Mouse (Mus musculus) heart, embryonic 12.5 days (tissue): ENCODE measurements at regions not wholly inside any gene's neighbourhood (a gene's known extent, or its start where the extent isn't known, plus 50 kb on each side); places are given as distances from the start of the nearest gene placed in this dataset.

ENCODE experiments used
- ATAC-seq: fragments of 200-750 bp; cut with Nextera tagmentation; 2 replicates; pipeline ENCODE4 v1.8.0; 2017; ENCODE audit warnings: moderate TSS enrichment, moderate library complexity; ENCODE audit not compliant: insufficient number of reproducible peaks, low FRiP score
- H3K27ac ChIP-seq: fragments of 300-500 bp; sonication (generic); 2 replicates; pipeline ENCODE4 v1.5.1; 2016; ENCODE audit warnings: mild to moderate bottlenecking, moderate library complexity; ENCODE audit not compliant: poor library complexity, severe bottlenecking
- H3K27me3 ChIP-seq: fragments of 300-500 bp; sonication (generic); replicated peaks from 2 replicates; pipeline ENCODE4 v1.6.1; 2016; ENCODE audit warnings: mild to moderate bottlenecking, moderate library complexity
- H3K36me3 ChIP-seq: fragments of 300-500 bp; sonication (generic); 2 replicates; pipeline ENCODE4 v1.6.1; 2016; ENCODE audit warnings: mild to moderate bottlenecking, moderate library complexity
- H3K4me1 ChIP-seq: fragments of 300-500 bp; sonication (generic); replicated peaks from 2 replicates; pipeline ENCODE4 v1.6.1; 2016; ENCODE audit warnings: mild to moderate bottlenecking
- H3K4me2 ChIP-seq: fragments of 300-500 bp; sonication (generic); 2 replicates; pipeline ENCODE4 v1.6.1; 2016; ENCODE audit warnings: mild to moderate bottlenecking, moderate library complexity
- H3K4me3 ChIP-seq: fragments of 300-500 bp; sonication (generic); 2 replicates; pipeline ENCODE4 v1.5.1; 2016; ENCODE audit warnings: mild to moderate bottlenecking
- H3K9ac ChIP-seq: fragments of 300-500 bp; sonication (generic); 2 replicates; pipeline ENCODE4 v1.6.1; 2016; ENCODE audit warnings: mild to moderate bottlenecking, moderate library complexity
- H3K9me3 ChIP-seq: fragments of 300-500 bp; sonication (generic); replicated peaks from 2 replicates; pipeline ENCODE4 v1.6.1; 2016; ENCODE audit warnings: mild to moderate bottlenecking, moderate library complexity
- WGBS: fragments of 180-500 bp; shearing (Covaris S2); methylation state at CpG from one replicate; pipeline ENCODE4 v1.1.7; 2016; 5-methylcytosine and 5-hydroxymethylcytosine counted together

DNA sequence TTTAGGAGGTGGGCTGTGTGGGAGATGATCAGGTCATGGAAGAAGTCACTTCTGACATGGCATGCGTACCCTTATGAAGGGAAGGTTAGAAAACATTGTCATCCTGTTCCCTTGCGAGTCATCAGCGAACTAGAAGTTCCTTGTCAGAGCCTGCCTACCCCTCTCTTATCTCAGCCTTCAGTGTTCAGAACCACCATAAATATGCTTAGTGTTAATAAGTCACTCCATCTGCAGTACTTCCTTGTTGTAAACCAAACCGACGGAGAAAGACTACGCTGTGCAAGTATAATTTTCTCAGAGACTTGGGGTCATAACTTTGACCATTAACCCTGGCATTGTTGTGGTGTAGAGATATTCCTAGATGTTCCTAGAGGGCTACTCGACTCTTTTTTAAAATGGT is 477.6 kb downstream of the Fut8 start:
- ATAC-seq: no peak
- 74% methylated on average over 7 of the region's 7 CpGs for WGBS
- H3K27ac ChIP-seq: no peak overlapping the region
- no peak overlapping the region for H3K4me3 ChIP-seq
- no peak overlapping the region for H3K4me2 ChIP-seq
- H3K9me3 ChIP-seq: 0 out of 2 replicates have a peak, but pooled peaks cover 3% of the 10 kb centered on the region
- no peaks in the 10 kb centered on the region for H3K36me3 ChIP-seq
- H3K27me3 ChIP-seq: no peaks in the 10 kb centered on the region
- H3K9ac ChIP-seq: no peak overlapping the region
- H3K4me1 ChIP-seq: no peaks in the 10 kb centered on the region

DNA sequence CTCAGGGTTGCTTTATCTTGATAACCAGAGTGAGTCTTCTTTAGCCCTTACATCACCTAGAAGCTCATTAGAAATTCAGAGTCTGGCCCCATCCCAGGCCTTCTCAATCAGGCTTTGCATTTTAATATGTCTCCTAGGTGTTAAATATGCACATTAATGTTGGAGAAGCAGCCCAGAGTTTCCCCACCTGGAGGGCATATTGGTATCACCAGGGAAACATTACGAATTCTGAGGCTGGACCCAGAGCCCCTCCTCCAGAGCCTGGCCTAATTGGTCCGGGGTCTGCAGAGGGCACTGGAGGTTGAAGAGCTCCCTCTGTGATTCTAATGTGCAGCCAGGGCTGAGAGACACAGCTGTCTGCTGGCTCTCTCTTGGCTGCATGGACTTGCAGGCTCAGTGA is 478.1 kb downstream of the Fut8 start:
- Histone ChIP-seq H3K27me3 (no peaks in the 10 kb centered on the region), H3K36me3 (no peaks in the 10 kb centered on the region), H3K4me2 (no peak overlapping the region), H3K9ac (no peak overlapping the region), H3K9me3 (0 out of 2 replicates have a peak, but pooled peaks cover 3% of the 10 kb centered on the region), H3K4me3 (no peak overlapping the region), H3K27ac (no peak overlapping the region), H3K4me1 (no peaks in the 10 kb centered on the region)
- no peak for ATAC-seq
- WGBS: 27% methylated on average over 2 of the region's 2 CpGs

DNA sequence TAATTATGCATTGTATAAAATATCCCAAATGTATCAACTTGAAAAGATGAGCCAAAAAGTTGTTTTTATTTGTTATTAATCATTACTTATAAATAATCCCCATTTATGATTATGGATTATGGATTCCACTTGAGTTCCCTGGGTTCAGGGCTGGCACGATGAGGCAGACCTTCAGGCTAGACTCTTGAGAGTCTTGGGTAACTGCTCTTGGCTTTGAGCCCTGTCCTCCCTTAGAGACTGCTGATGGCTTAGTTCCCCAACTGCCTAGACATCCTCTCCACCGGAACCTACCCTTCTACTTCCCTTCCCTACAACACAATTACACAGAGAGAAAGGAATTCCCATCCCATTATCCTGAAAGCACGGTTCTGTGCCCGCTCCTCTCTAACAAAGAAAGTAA is 466.3 kb upstream of the Gm6657 start:
- no peaks in the 10 kb centered on the region for H3K27me3 ChIP-seq
- H3K9ac ChIP-seq: no peak overlapping the region
- no peaks in the 10 kb centered on the region for H3K4me1 ChIP-seq
- ATAC-seq: no peak
- no peak overlapping the region for H3K4me3 ChIP-seq
- 52% methylated on average over 4 of the region's 4 CpGs for WGBS
- H3K27ac ChIP-seq: no peak overlapping the region
- H3K36me3 ChIP-seq: no peaks in the 10 kb centered on the region
- no peaks in the 10 kb centered on the region for H3K9me3 ChIP-seq
- H3K4me2 ChIP-seq: no peak overlapping the region

DNA sequence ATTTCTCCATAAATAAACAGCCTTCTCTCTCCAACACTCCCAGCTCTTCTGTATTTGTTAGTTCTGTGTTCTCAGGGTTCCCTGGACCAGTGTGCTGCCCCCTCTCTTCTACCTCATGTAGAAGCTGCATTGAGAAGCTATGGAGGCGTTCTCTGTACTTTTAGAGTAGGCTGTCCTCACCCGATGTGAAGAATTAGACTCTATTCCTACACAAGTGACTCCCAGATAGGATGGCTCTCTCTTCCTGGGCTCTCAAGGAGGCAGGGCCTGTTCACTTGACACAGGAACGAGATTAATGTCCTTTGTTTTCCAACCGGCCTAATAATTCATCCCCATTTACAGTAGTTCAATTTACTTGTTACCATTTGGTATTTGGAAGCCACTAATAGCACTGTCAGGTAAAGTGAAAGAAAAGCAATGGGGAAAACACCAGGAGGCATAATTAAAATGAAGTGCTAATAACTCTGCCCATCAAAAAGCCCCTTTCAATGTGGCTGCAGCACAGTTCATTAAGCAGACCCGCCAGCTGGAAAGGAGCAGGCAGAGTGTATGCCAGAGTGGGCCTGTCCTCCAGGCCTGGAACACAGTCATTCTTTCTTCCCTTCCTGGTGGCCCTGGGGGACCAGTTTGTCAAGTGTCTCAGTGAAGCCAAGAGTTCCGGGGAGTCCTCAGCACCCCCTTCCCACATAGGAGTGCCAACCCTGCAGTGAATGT is 454.8 kb upstream of the Gm6657 start:
- no peaks in the 10 kb centered on the region for H3K4me1 ChIP-seq
- no peaks in the 10 kb centered on the region for H3K9me3 ChIP-seq
- no peak overlapping the region for H3K9ac ChIP-seq
- no peak overlapping the region for H3K27ac ChIP-seq
- WGBS: 68% methylated on average over 6 of the region's 6 CpGs
- H3K27me3 ChIP-seq: 0 out of 2 replicates have a peak, but pooled peaks cover 4% of the 10 kb centered on the region
- H3K4me3 ChIP-seq: no peak overlapping the region
- no peak overlapping the region for H3K4me2 ChIP-seq
- no peak for ATAC-seq
- no peaks in the 10 kb centered on the region for H3K36me3 ChIP-seq

DNA sequence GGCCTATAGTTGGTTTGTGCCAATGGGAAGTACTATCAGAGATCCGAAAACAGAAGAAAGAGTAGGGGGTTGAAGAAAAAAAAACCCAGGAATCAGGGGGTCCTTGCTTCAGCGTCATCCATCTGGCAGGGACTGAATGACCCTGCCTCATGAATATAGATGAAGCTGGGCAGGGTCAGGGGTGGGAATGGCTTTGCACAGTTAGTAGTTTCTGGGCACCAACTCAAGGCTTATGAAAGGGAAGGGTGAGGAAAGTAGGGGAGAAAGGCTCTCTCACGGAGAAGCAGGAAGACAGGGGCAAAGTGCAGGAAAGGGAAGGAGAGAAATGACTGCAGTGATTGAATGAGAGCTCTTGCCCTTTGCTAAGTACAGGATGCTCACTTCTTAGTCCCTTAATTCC is 451.3 kb upstream of the Gm6657 start:
- Histone ChIP-seq H3K27ac (no peak overlapping the region), H3K27me3 (0 out of 2 replicates have a peak, but pooled peaks cover 4% of the 10 kb centered on the region), H3K9ac (no peak overlapping the region), H3K4me3 (no peak overlapping the region), H3K36me3 (no peaks in the 10 kb centered on the region), H3K4me2 (no peak overlapping the region), H3K4me1 (no peaks in the 10 kb centered on the region), H3K9me3 (no peaks in the 10 kb centered on the region)
- WGBS: 71% methylated on average over 3 of the region's 3 CpGs
- no peak for ATAC-seq

DNA sequence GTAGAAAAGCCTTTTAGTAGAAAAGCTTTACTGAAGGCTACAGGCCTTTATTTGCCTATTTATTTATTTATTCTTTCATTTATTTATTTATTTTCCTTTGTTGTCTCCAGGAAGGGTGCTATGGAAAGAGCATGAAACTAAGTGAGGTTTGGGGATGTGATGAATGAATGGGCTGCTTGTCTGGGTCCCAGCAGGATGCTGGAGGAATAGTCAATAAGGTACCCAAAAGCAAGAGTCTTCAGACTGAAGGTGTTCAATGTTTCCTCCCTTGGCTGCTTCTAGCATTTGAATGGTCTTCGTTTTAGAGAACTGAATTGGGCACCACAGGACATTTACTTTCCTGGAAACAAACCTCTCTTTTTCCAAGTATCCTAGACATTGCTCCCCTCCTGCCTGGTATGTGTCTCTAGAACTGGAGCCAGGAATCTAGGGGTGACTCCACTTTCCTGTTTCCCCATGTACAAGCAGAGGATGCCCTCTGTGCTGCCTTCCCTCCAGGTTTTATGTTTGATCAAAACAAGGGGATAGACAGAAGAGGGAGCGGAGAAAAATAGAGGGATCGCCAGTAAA is 444.5 kb upstream of the Gm6657 start:
- no peak overlapping the region for H3K4me3 ChIP-seq
- 76% methylated on average over 3 of the region's 3 CpGs for WGBS
- no peaks in the 10 kb centered on the region for H3K36me3 ChIP-seq
- no peak overlapping the region for H3K4me2 ChIP-seq
- H3K27me3 ChIP-seq: no peaks in the 10 kb centered on the region
- H3K9me3 ChIP-seq: peaks cover 9% of the 10 kb centered on the region; the same call in 1 of the 2 replicates
- no peaks in the 10 kb centered on the region for H3K4me1 ChIP-seq
- no peak for ATAC-seq
- no peak overlapping the region for H3K9ac ChIP-seq
- no peak overlapping the region for H3K27ac ChIP-seq

DNA sequence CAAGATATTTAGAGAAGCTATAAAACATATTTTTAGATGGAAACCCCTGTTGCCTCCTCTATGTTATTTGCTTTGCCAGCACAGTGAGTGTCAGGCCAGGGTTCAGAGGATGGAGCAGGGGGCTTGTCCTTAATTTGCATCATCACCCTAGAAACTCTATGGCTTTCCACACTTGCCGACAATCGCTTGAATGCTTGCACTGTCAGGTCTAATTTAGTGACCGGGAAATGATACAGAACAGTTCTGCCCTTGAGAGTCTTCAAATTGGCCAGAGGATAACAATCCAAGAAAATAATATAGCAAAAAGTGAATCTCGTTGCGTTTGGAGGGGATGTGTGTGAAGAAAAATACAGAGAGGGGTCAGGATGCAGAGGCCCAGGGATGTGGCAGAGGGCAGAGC is 441.9 kb upstream of the Gm6657 start:
- no peak for ATAC-seq
- Histone ChIP-seq H3K4me3 (no peak overlapping the region), H3K4me1 (peaks cover 7% of the 10 kb centered on the region; the same call in 1 of the 2 replicates), H3K27me3 (peaks cover 14% of the 10 kb centered on the region; the same call in 1 of the 2 replicates), H3K27ac (no peak overlapping the region), H3K9me3 (peaks cover 9% of the 10 kb centered on the region; the same call in 1 of the 2 replicates), H3K9ac (no peak overlapping the region), H3K36me3 (no peaks in the 10 kb centered on the region), H3K4me2 (no peak overlapping the region)
- WGBS: 76% methylated on average over 5 of the region's 5 CpGs

DNA sequence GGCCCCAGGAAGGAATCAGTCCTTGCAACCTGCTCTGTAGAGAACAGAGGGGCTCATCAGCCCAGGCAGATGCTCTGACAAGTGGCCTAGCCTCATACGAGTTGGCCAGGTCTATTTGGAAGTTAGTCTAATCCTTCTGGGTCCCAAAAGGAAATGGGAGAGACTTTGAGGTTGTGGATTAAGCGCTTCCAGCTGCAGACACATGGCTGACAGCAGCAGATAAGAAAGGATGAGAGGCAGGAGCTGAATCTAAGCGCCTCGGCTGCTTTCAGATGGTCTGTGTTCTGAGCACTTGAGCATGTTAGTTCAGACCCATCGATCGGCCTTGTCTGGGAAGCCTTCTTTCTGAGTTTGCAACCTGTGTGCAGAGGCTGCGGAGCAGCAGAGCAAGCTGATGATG is 438.0 kb upstream of the Gm6657 start:
- no peak for ATAC-seq

DNA sequence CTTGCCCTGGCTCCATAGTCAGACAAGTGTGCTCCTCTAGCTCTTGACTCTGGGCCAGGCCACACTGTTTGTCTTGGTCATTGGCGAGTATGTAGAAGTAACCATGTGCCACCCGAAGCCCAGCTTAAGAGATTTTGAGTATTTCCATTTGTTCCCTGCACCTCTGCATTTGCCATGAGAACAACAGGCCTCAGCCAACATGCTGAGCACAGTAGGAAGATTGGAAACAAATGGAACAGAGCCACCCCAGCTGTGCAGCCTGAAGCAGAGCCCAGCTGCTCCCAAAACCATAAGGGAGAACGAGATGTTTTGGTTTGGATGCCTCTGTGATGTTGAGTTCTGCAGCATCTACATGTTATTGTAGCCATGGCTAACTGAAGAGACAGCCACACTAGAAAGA is 433.1 kb upstream of the Gm6657 start:
- no peak overlapping the region for H3K4me2 ChIP-seq
- ATAC-seq: no peak
- H3K9ac ChIP-seq: no peak overlapping the region
- no peak overlapping the region for H3K4me3 ChIP-seq
- H3K9me3 ChIP-seq: no peaks in the 10 kb centered on the region
- no peaks in the 10 kb centered on the region for H3K36me3 ChIP-seq
- 57% methylated on average over 3 of the region's 3 CpGs for WGBS
- 0 out of 2 replicates have a peak, but pooled peaks cover 6% of the 10 kb centered on the region for H3K27me3 ChIP-seq
- H3K4me1 ChIP-seq: peaks cover 4% of the 10 kb centered on the region; the same call in 1 of the 2 replicates
- no peak overlapping the region for H3K27ac ChIP-seq

More for the DNA sequence above, 438.0 kb upstream of the Gm6657 start:
- no peaks in the 10 kb centered on the region for H3K9me3 ChIP-seq
- peaks cover 7% of the 10 kb centered on the region; the same call in 1 of the 2 replicates for H3K4me1 ChIP-seq
- 20% methylated on average over 7 of the region's 7 CpGs for WGBS
- H3K27ac ChIP-seq: no peak overlapping the region
- no peak overlapping the region for H3K4me2 ChIP-seq
- no peak overlapping the region for H3K9ac ChIP-seq
- no peak overlapping the region for H3K4me3 ChIP-seq
- no peaks in the 10 kb centered on the region for H3K36me3 ChIP-seq
- H3K27me3 ChIP-seq: peaks cover 14% of the 10 kb centered on the region; the same call in 1 of the 2 replicates

DNA sequence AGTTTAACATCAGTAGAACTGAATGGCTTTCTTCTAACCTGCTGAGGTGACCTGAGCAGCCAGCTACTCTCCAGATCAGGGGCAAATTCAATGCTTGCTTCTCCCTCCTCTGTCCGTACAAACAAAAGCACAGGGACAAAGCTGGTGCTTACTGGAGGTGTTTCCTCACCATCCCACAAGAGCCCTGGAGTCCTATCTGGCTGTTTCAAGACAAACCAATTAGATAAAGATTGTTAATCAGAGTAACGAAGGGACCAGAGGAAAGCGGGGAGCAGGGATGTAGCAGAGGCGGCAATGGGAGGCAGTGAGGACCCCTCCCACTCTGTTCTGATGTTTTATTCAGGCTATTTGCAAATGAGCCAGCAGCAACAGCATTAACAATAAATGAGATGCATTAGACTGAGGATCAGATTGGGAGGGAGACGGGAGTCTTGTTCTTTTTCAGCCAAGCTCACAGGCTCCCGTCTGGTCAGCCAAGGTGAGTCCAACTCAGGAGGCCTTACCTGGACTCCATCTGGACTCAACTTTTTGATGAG is 418.0 kb upstream of the Gm6657 start:
- Histone ChIP-seq H3K4me2 (no peak overlapping the region), H3K9me3 (no peaks in the 10 kb centered on the region), H3K27me3 (no peaks in the 10 kb centered on the region; the same call in 1 of the 2 replicates), H3K4me3 (no peak overlapping the region), H3K4me1 (no peaks in the 10 kb centered on the region), H3K9ac (no peak overlapping the region), H3K27ac (no peak overlapping the region), H3K36me3 (no peaks in the 10 kb centered on the region)
- 77% methylated on average over 6 of the region's 6 CpGs for WGBS
- ATAC-seq: no peak

DNA sequence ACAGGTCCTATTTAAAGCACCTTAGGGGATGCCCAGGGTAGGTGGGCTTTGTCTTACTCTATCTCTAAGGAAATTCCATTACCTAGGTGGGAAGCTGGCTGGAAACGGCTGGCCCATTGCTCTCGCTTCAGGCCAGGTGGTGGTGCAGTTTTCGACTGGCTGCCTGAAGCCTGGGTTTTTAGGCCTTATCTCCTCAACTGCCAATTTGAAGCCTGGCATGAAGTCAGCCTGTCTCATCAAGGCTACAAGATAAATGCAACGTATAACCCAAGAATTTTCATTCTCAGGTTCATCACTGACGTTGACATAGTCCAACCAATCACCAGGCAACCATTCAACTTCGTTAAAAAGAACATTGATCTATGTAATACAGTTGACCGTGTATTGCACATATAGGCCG is 417.3 kb upstream of the Gm6657 start:
- ATAC-seq: no peak
- 69% methylated on average over 8 of the region's 8 CpGs for WGBS
- Histone ChIP-seq H3K9me3 (no peaks in the 10 kb centered on the region), H3K27me3 (no peaks in the 10 kb centered on the region; the same call in 1 of the 2 replicates), H3K4me3 (no peak overlapping the region), H3K27ac (no peak overlapping the region), H3K4me1 (no peaks in the 10 kb centered on the region), H3K9ac (no peak overlapping the region), H3K36me3 (no peaks in the 10 kb centered on the region), H3K4me2 (no peak overlapping the region)
